Mouse (Mus musculus): ENCODE data around the gene Mgll. TPM values are rescaled to one million over a fixed set of nuclear protein-coding genes. Genes with fewer than 3 reads are reported as not detected.

Gene Mgll
- total RNA-seq, 2 experiments from 2014 or later = 70.3 to 74.3 TPM

- DNase-seq (ENCODE audit: low spot score in 2 of 2) = peak in 1 of 2 experiments; percentile 61
These were observed 118.5 kb downstream of the Mgll start for GRCm38 (mm10) chr6:88842731-88843151.

GRCm38 (mm10) chr6:88843241-88843640 is 119.0 kb downstream of the Mgll start:
- no peak for DNase-seq (ENCODE audit: low spot score in 2 of 2)

GRCm38 (mm10) chr6:88843781-88844725 is 119.8 kb downstream of the Mgll start:
- no peak for DNase-seq (ENCODE audit: low spot score in 2 of 2)

- no peak for DNase-seq (ENCODE audit: low spot score in 2 of 2)
These were observed 120.8 kb downstream of the Mgll start for GRCm38 (mm10) chr6:88844901-88845565.

- DNase-seq (ENCODE audit: low spot score in 2 of 2) = no peak
These were observed 123.4 kb downstream of the Mgll start for GRCm38 (mm10) chr6:88847571-88847970.

GRCm38 (mm10) chr6:88849270-88849669 is 125.1 kb downstream of the Mgll start:
- no peak for DNase-seq (ENCODE audit: low spot score in 2 of 2)

- no peak for DNase-seq (ENCODE audit: low spot score in 2 of 2)
These were observed 125.8 kb downstream of the Mgll start for GRCm38 (mm10) chr6:88850034-88850433.

- DNase-seq (ENCODE audit: low spot score in 2 of 2) = no peak
These were observed 130.3 kb downstream of the Mgll start for GRCm38 (mm10) chr6:88854509-88854908.

- DNase-seq (ENCODE audit: low spot score in 2 of 2) = peak in 1 of 2 experiments; percentile 67
These were observed 131.4 kb downstream of the Mgll start for GRCm38 (mm10) chr6:88855636-88856035.

- DNase-seq (ENCODE audit: low spot score in 2 of 2) = no peak
These were observed 133.0 kb downstream of the Mgll start for GRCm38 (mm10) chr6:88857249-88857648.

- DNase-seq (ENCODE audit: low spot score in 2 of 2) = no peak
These were observed 133.6 kb downstream of the Mgll start for GRCm38 (mm10) chr6:88857830-88858229.

GRCm38 (mm10) chr6:88858341-88858740 is 134.1 kb downstream of the Mgll start:
- DNase-seq (ENCODE audit: low spot score in 2 of 2) = no peak

- peak in 1 of 2 experiments; percentile 27 for DNase-seq (ENCODE audit: low spot score in 2 of 2)
These were observed 136.7 kb downstream of the Mgll start for GRCm38 (mm10) chr6:88860914-88861313.

GRCm38 (mm10) chr6:88865704-88866103 is 141.5 kb downstream of the Mgll start:
- no peak for DNase-seq (ENCODE audit: low spot score in 2 of 2)

- no peak for DNase-seq (ENCODE audit: low spot score in 2 of 2)
These were observed 145.2 kb downstream of the Mgll start for GRCm38 (mm10) chr6:88869459-88869858.

- no peak for DNase-seq (ENCODE audit: low spot score in 2 of 2)
These were observed 146.4 kb downstream of the Mgll start for GRCm38 (mm10) chr6:88870594-88870993.

- no peak for DNase-seq (ENCODE audit: low spot score in 2 of 2)
These were observed 147.3 kb downstream of the Mgll start for GRCm38 (mm10) chr6:88871546-88871945.

- no peak for DNase-seq (ENCODE audit: low spot score in 2 of 2)
These were observed 148.6 kb downstream of the Mgll start for GRCm38 (mm10) chr6:88872811-88873210.

- DNase-seq (ENCODE audit: low spot score in 2 of 2) = no peak
These were observed 150.0 kb downstream of the Mgll start for GRCm38 (mm10) chr6:88873965-88874867.

GRCm38 (mm10) chr6:88874868-88875508 is 150.8 kb downstream of the Mgll start, which contains the start of gene Podxl2:
Podxl2 (minus strand) TSS chr6:88875044.
- DNase-seq (ENCODE audit: low spot score in 2 of 2) = peak; percentile 77 to 84

Measured in gastrocnemius, postnatal 4 days (tissue).